Mouse (Mus musculus) megakaryocyte-erythroid progenitor cell, adult 5 weeks (primary cell): Measurements from ENCODE around the gene Inafm1. TPM values are rescaled to one million over a fixed set of nuclear protein-coding genes. Genes with fewer than 3 reads are reported as not detected.

ENCODE experiments used
- polyA plus RNA-seq: library from polyadenylated mRNA; stranded (reverse); fragments of >175 nt; gene quantifications from 2 replicates; pipeline ENCODE4 v1.2.3, GENCODE M21; 2012

Inafm1 gene
- polyA plus RNA-seq: 61.1 and 83.1 TPM in 2 replicates

GRCm38 (mm10) chr7:16273081-16273765, at the start of gene Inafm1:
Inafm1 (minus strand) TSS chr7:16273617.

GRCm38 (mm10) chr7:16308093-16308492, 34.7 kb upstream of the Inafm1 start, which contains the start of gene Bbc3:
Bbc3 (plus strand) TSS chr7:16308393.

GRCm38 (mm10) chr7:16286026-16286961, 12.9 kb upstream of the Inafm1 start, which contains the start of gene Ccdc9:
Ccdc9 (minus strand) TSS chr7:16286795.

GRCm38 (mm10) chr7:16259110-16259590, 14.3 kb downstream of the Inafm1 start, which contains the start of gene C5ar1:
C5ar1 (minus strand) TSS chr7:16259540.

GRCm38 (mm10) chr7:16244067-16244466, 29.4 kb downstream of the Inafm1 start, which contains the start of gene C5ar2:
C5ar2 (minus strand) TSS chr7:16244154.

Other genes starting within 250 kb of the Inafm1 start
- 63.5 and 81.0 TPM in 2 replicates for gene Bicra, start 225.7 kb downstream of the Inafm1 start, polyA plus RNA-seq
- 0.04 and 0.11 TPM in 2 replicates for gene Zfp541, start 211.8 kb downstream of the Inafm1 start, polyA plus RNA-seq
- gene Napa, start 175.2 kb downstream of the Inafm1 start, polyA plus RNA-seq: 160 and 181 TPM in 2 replicates
- 28.6 and 33.0 TPM in 2 replicates for gene Kptn, start 153.7 kb downstream of the Inafm1 start, polyA plus RNA-seq
- 0.02 and 0.04 TPM in 2 replicates for gene Slc8a2, start 143.8 kb downstream of the Inafm1 start, polyA plus RNA-seq
- 0.96 and 1.4 TPM in 2 replicates for gene Meis3, start 98.5 kb downstream of the Inafm1 start, polyA plus RNA-seq
- 33.3 and 38.6 TPM in 2 replicates for gene Dhx34, start 51.6 kb downstream of the Inafm1 start, polyA plus RNA-seq
- 0.11 and 0.22 TPM in 2 replicates for gene C5ar2, start 29.5 kb downstream of the Inafm1 start, polyA plus RNA-seq
- 0.80 and 2.1 TPM in 2 replicates for gene C5ar1, start 14.1 kb downstream of the Inafm1 start, polyA plus RNA-seq
- 111 and 203 TPM in 2 replicates for gene Ccdc9, start 13.2 kb upstream of the Inafm1 start, polyA plus RNA-seq
- gene Bbc3, start 34.8 kb upstream of the Inafm1 start, polyA plus RNA-seq: 373 and 459 TPM in 2 replicates
- gene Sae1, start 114.2 kb upstream of the Inafm1 start, polyA plus RNA-seq: 37.8 and 49.3 TPM in 2 replicates
- 133 and 161 TPM in 2 replicates for gene Zc3h4, start 127.3 kb upstream of the Inafm1 start, polyA plus RNA-seq
- gene Tmem160, start 179.2 kb upstream of the Inafm1 start, polyA plus RNA-seq: 178 and 187 TPM in 2 replicates
- not detected in 2 replicates for gene Npas1, start 204.1 kb upstream of the Inafm1 start, polyA plus RNA-seq